Mouse (Mus musculus) limb, embryonic 15.5 days (tissue): Measurements from ENCODE around the gene Slc25a45. TPM values are rescaled to one million over a fixed set of nuclear protein-coding genes. Genes with fewer than 3 reads are reported as not detected.

ENCODE experiments used
- ATAC-seq: fragments of 200-750 bp; cut with Nextera tagmentation; 2 replicates; pipeline ENCODE4 v1.8.0; 2017; ENCODE audit warnings: low read depth, moderate TSS enrichment; ENCODE audit not compliant: insufficient number of reproducible peaks, low FRiP score, low TSS enrichment
- H3K27ac ChIP-seq: fragments of 300-500 bp; sonication (generic); 2 replicates; pipeline ENCODE4 v1.5.1; 2015; ENCODE audit warnings: moderate library complexity, mild to moderate bottlenecking, inconsistent platforms
- H3K27me3 ChIP-seq: fragments of 300-500 bp; sonication (generic); 2 replicates; pipeline ENCODE4 v1.6.1; 2015; ENCODE audit warnings: inconsistent platforms
- H3K36me3 ChIP-seq: fragments of 300-500 bp; sonication (generic); 2 replicates; pipeline ENCODE4 v1.6.1; 2015; ENCODE audit warnings: inconsistent platforms
- H3K4me1 ChIP-seq: fragments of 300-500 bp; sonication (generic); 2 replicates; pipeline ENCODE4 v1.6.1; 2015; ENCODE audit warnings: inconsistent platforms
- H3K4me2 ChIP-seq: fragments of 300-500 bp; sonication (generic); 2 replicates; pipeline ENCODE4 v1.6.1; 2015; ENCODE audit warnings: mild to moderate bottlenecking, inconsistent platforms
- H3K4me3 ChIP-seq: fragments of 300-500 bp; sonication (generic); 2 replicates; pipeline ENCODE4 v1.5.1; 2015; ENCODE audit warnings: mild to moderate bottlenecking, inconsistent platforms
- H3K9ac ChIP-seq: fragments of 300-500 bp; sonication (generic); 2 replicates; pipeline ENCODE4 v1.6.1; 2015; ENCODE audit warnings: inconsistent platforms
- H3K9me3 ChIP-seq: fragments of 300-500 bp; sonication (generic); 2 replicates; pipeline ENCODE4 v1.6.1; 2016; ENCODE audit warnings: inconsistent platforms
- WGBS: fragments of 180-500 bp; shearing (Covaris S2); methylation state at CpG from one replicate; pipeline ENCODE4 v1.1.7; 2015; 5-methylcytosine and 5-hydroxymethylcytosine counted together
- polyA plus RNA-seq: library from polyadenylated mRNA; unstranded; fragments of >200 nt; fragmentation: Nextera tagmentation; extraction: Ambion mirVana; gene quantifications from 2 replicates; pipeline ENCODE4 v1.2.1, GENCODE M21; 2015

The Slc25a45 gene
- polyA plus RNA-seq = 3.4 and 5.2 TPM in 2 replicates

DNA sequence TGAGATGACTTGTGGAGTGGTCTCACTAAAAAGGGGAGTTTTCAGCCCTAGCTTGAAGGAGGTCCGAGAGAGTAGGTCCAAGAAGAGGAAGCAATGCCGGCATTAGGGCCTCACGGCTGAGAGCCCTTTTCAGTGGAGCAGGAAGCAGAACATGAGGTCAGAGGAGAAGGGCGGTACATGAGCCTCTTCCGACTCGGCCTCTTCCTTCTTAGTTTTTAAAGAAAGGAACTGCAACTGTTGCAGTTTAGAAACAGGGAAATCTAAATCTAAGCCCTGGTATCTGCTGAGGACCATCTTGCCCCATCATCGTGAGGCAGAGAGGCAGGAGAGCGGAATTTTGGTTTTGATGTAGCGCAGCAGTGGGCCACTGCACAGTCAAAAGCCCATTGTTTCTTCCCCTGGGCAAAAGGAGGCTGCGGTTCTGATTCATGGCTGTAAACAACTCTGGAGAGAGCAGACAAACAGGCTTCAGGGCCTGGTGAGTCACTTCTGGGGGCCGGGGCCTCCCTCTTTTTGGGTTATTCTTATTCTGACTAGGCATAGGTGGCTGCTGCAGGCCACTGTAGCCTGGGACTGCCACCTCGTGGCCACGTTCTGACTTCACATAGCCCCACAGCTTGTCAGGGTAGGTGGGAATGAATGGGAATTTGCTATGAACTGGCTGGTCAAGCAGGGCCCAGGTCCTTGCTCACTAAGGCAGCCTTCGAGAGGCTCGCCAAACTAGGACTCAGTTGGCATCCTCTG is at the start of gene Slc25a45:
Gene Slc25a45, plus strand, starts transcription at position 191 of the 744 bp plus-strand sequence.
- H3K4me1 ChIP-seq = peaks cover 39% of the 10 kb centered on the region
- no peaks in the 10 kb centered on the region for H3K9me3 ChIP-seq
- H3K27ac ChIP-seq = peak within 1 kb of the TSS; percentile 58
- H3K4me2 ChIP-seq = 0 out of 2 replicates have a peak within 1 kb of the TSS, but pooled peaks have one; percentile 22
- H3K36me3 ChIP-seq = no peaks in the 10 kb centered on the region
- H3K27me3 ChIP-seq = no peaks in the 10 kb centered on the region
- peak; percentile 49; the same call in 1 of the 2 replicates for ATAC-seq
- 44% methylated on average over 15 of the region's 15 CpGs for WGBS
- peak within 1 kb of the TSS; percentile 2; the same call in 1 of the 2 replicates for H3K9ac ChIP-seq
- H3K4me3 ChIP-seq = peak within 1 kb of the TSS; percentile 13

GRCm38 (mm10) chr19:5828155-5828554 is 49.5 kb upstream of the Slc25a45 start:
- Histone ChIP-seq H3K36me3 (peaks cover 8% of the 10 kb centered on the region), H3K4me3 (no peak overlapping the region), H3K27me3 (no peaks in the 10 kb centered on the region), H3K4me1 (peaks cover 23% of the 10 kb centered on the region), H3K27ac (no peak overlapping the region), H3K4me2 (no peak overlapping the region), H3K9me3 (no peaks in the 10 kb centered on the region), H3K9ac (no peak overlapping the region)
- 82% methylated on average over 3 of the region's 3 CpGs for WGBS
- ATAC-seq = no peak

- no peaks in the 10 kb centered on the region for H3K9me3 ChIP-seq
- no peak for ATAC-seq
- 90% methylated on average over 7 of the region's 7 CpGs for WGBS
Observed at GRCm38 (mm10) chr19:5828905-5829304, 48.7 kb upstream of the Slc25a45 start.

GRCm38 (mm10) chr19:5829958-5830615 is 47.5 kb upstream of the Slc25a45 start:
- no peak for ATAC-seq
- 81% methylated on average over 19 of the region's 19 CpGs for WGBS

More at GRCm38 (mm10) chr19:5828905-5829304, 48.7 kb upstream of the Slc25a45 start:
- H3K27me3 ChIP-seq = no peaks in the 10 kb centered on the region
- peaks cover 8% of the 10 kb centered on the region for H3K36me3 ChIP-seq
- no peak overlapping the region for H3K4me3 ChIP-seq
- H3K27ac ChIP-seq = no peak overlapping the region
- no peak overlapping the region for H3K4me2 ChIP-seq
- H3K4me1 ChIP-seq = peaks cover 17% of the 10 kb centered on the region
- no peak overlapping the region for H3K9ac ChIP-seq

DNA sequence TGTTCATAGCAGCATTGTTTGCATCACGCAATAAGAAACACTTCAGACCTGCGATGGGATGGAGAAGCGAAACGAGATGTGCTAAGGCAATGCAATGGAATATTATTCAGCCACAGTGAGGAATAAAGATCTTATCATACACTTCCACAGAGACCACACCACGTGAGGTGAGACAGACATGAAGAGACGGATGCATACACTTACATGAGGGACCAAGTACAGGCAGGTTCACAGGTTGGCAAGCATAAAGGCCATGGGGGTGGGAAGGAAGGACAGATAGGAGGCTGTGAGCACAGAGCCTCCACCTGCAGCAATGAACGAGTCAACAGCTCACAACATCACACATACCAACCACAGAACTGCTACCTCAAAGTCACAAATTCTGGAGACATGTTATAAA is 46.8 kb upstream of the Slc25a45 start:
- ATAC-seq = no peak
- Histone ChIP-seq H3K4me1 (0 out of 2 replicates have a peak, but pooled peaks cover 3% of the 10 kb centered on the region), H3K27me3 (no peaks in the 10 kb centered on the region), H3K9me3 (no peaks in the 10 kb centered on the region), H3K36me3 (peaks cover 7% of the 10 kb centered on the region), H3K27ac (no peak overlapping the region), H3K4me2 (no peak overlapping the region), H3K9ac (no peak overlapping the region), H3K4me3 (no peak overlapping the region)
- WGBS = 75% methylated on average over 7 of the region's 7 CpGs

More at GRCm38 (mm10) chr19:5829958-5830615, 47.5 kb upstream of the Slc25a45 start:
- Histone ChIP-seq H3K9ac (no peak overlapping the region), H3K27me3 (no peaks in the 10 kb centered on the region), H3K36me3 (peaks cover 8% of the 10 kb centered on the region), H3K4me2 (no peak overlapping the region), H3K4me3 (no peak overlapping the region), H3K9me3 (no peaks in the 10 kb centered on the region), H3K27ac (no peak overlapping the region), H3K4me1 (peaks cover 6% of the 10 kb centered on the region; the same call in 1 of the 2 replicates)

DNA sequence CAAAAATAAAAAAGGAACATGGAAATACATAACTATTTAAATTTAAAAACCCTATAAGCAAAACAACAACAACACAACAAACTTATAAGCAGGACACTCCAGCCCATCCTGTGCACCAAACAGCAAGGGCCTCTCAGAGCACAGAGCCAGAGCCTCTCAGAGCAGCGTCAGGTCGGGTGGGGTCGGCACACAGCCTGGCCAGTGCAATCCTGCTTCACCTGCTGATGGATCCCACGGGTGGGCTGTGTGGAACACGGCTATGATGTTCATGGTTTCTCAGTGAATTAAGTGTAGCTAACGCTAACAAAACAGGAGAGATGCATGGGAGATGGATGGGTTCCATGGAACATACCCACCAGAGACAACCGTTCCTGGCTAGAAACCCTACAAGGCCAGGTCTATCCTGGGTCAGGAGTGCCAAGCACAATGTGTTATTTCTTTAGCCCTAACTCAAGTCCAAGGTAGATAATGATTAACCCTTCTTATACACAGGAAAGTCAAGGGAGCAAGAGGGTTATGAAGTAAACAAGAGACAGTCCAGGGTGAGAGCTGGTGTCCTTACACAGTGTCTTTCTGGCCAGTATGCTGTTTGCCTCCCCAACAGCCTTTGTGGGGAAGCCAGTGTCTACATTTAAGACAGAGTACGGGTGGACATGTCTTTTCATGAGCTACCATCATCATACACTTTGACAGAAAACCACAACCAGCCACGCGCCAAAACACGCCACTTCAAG is 46.2 kb upstream of the Slc25a45 start:
- Histone ChIP-seq H3K4me2 (no peak overlapping the region), H3K9ac (no peak overlapping the region), H3K4me3 (no peak overlapping the region), H3K9me3 (no peaks in the 10 kb centered on the region), H3K4me1 (0 out of 2 replicates have a peak, but pooled peaks cover 3% of the 10 kb centered on the region), H3K36me3 (peaks cover 3% of the 10 kb centered on the region), H3K27ac (no peak overlapping the region), H3K27me3 (no peaks in the 10 kb centered on the region)
- no peak for ATAC-seq
- WGBS = 82% methylated on average over 11 of the region's 11 CpGs

DNA sequence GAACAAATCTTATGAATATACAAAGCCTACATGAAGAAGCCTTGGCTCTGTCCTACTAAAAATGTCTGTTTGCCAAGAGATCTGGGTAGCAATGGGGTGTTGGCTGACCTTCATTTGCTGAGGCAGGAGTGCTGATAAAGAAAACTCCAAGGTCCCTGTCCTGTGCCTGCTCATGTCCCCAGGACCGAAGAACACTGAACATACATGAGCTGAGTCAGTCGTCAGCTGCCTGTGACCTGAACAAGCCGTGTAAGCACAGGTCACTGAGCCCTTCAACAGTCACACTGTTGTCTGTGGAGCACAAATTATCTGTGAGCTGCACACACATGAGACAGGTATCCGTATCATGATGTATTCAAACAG is 45.7 kb upstream of the Slc25a45 start:
- WGBS = 85% methylated on average over 4 of the region's 4 CpGs
- no peak for ATAC-seq
- Histone ChIP-seq H3K4me1 (0 out of 2 replicates have a peak, but pooled peaks cover 3% of the 10 kb centered on the region), H3K9me3 (no peaks in the 10 kb centered on the region), H3K4me3 (no peak overlapping the region), H3K9ac (no peak overlapping the region), H3K36me3 (peaks cover 3% of the 10 kb centered on the region), H3K27ac (no peak overlapping the region), H3K4me2 (no peak overlapping the region), H3K27me3 (no peaks in the 10 kb centered on the region)

DNA sequence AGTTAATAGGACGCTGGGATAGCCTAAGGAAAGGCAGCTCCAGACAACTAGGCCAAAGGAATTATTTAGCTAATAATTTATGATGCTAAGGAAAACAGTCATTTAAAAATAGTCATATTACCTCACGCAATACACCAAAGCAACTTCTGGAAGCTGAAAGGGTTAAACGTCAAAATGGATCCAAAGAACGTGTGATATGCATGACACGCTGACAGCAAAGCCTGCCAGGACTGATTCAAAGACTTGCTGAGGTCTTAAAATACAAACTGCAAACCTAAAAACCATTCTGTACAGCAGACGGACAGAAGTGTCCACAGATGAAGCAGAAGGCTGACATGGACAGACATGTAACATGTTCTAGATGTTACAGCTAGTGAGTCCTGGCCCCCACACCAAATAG is 45.3 kb upstream of the Slc25a45 start:
- WGBS = 51% methylated on average over 6 of the region's 6 CpGs
- no peak overlapping the region for H3K4me3 ChIP-seq
- H3K36me3 ChIP-seq = peaks cover 3% of the 10 kb centered on the region
- no peaks in the 10 kb centered on the region for H3K27me3 ChIP-seq
- H3K27ac ChIP-seq = no peak overlapping the region
- 0 out of 2 replicates have a peak, but pooled peaks cover 3% of the 10 kb centered on the region for H3K4me1 ChIP-seq
- H3K9ac ChIP-seq = no peak overlapping the region
- ATAC-seq = no peak
- no peak overlapping the region for H3K4me2 ChIP-seq
- H3K9me3 ChIP-seq = no peaks in the 10 kb centered on the region

DNA sequence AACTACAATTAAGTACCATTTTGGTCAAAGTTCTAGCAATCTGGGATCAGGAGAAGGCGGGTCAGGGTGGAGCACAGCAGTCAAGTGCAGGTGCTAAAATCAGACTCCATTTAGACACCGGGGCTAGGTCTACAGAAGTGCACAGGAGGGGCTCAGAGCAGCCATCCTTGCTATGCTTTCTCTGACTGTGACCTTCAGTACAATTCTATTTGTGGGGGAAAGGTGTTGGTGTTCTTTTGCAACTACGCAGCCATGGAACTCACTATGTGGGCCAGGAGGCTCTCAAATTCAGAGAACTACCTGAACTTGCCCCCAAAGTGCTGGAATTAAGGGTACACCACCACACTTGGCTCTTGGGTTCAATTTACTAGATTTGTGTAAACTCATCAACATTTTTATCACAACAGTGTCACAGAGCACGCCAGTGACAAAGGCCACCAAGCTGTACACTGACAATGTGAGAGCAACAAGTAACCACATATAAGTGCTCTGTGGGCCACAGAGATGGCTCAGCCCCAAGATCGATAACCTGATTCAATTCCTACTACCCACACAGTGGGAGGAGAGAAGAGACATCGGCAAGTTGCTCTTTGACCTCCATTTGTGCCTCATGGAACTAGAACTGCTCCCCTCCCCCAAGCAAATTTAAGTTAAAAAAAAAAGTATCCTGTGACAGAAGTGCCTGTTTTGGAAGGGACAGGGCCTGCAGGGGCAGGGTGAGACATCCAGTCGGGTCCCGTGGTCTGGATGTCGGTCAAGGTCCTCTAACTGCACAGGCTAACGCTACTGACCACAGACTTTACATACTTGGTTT is 44.1 kb upstream of the Slc25a45 start:
- H3K27me3 ChIP-seq = no peaks in the 10 kb centered on the region
- no peak for ATAC-seq
- 0 out of 2 replicates have a peak, but pooled peaks cover 3% of the 10 kb centered on the region for H3K4me1 ChIP-seq
- no peak overlapping the region for H3K27ac ChIP-seq
- no peak overlapping the region for H3K4me3 ChIP-seq
- H3K4me2 ChIP-seq = no peak overlapping the region
- H3K36me3 ChIP-seq = no peaks in the 10 kb centered on the region; the same call in none of the 2 replicates
- 86% methylated on average over 10 of the region's 10 CpGs for WGBS
- H3K9ac ChIP-seq = no peak overlapping the region
- no peaks in the 10 kb centered on the region for H3K9me3 ChIP-seq

GRCm38 (mm10) chr19:5834260-5834925 is 43.2 kb upstream of the Slc25a45 start:
- H3K4me2 ChIP-seq = no peak overlapping the region
- no peak overlapping the region for H3K27ac ChIP-seq
- no peaks in the 10 kb centered on the region; the same call in 1 of the 2 replicates for H3K36me3 ChIP-seq
- 87% methylated on average over 12 of the region's 12 CpGs for WGBS
- no peak for ATAC-seq
- H3K9ac ChIP-seq = no peak overlapping the region
- H3K9me3 ChIP-seq = no peaks in the 10 kb centered on the region
- H3K4me1 ChIP-seq = 0 out of 2 replicates have a peak, but pooled peaks cover 3% of the 10 kb centered on the region
- no peaks in the 10 kb centered on the region for H3K27me3 ChIP-seq
- H3K4me3 ChIP-seq = no peak overlapping the region
